Mouse (Mus musculus): Measurements from ENCODE around the gene Trp53inp2.

DNA sequence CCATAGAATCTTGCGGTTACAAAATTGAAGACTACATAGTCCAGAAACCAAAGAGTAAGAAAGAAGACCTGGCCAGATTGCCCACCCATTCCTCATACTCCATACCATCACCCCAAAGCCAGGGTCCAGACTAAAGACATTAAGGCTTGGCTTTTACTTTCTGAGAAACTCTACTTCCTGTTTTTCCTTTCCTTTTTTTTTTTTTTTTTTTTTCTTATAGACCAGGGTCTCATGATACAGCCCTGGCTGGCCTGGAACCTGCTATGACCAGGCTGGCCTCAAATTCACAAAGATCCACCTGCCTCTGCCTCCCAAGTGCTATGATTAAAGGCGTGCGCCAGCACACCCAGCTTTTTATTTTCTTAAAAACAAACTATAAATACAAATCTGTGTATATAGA lies 44.6 kb upstream of the Trp53inp2 start:
- TF ChIP-seq CTCF (IDR thresholded peaks at IDR 0.05; ENCODE audit: extremely low read depth, insufficient read depth, low read length) (no peak), POLR2A (IDR thresholded peaks at IDR 0.05; ENCODE audit: extremely low read depth, insufficient read depth, low read length) (no peak)

All from cortical plate, adult 2 months (tissue).